Mouse (Mus musculus): ENCODE data around the gene Ccr4. TPM values are rescaled to one million over a fixed set of nuclear protein-coding genes. Genes with fewer than 3 reads are reported as not detected.
A peak's percentile ranks its signal among the peaks of the same experiment; 100 is the strongest.

Ccr4 gene
- 0.49 and 1.4 TPM in 2 replicates for polyA plus RNA-seq (2015; fragmentation: Nextera tagmentation; extraction: Ambion mirVana)

DNA sequence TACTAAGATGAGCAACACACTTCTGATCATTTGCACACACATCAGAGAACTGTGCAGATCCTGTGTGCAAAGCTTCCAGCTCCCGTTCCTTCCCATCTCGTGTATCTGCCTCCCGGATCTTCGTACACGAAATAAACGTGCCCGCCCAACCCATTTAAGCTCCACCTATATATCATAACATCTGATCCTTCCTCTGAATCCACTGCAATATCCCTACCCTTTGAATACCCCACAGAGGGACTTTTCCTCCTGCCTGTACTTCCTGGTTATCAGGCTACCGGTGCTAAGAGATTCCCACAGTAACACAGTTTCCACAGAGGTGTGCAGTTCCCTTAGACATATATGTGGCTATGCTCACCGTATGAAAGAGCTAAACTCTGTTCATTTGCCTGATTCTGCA lies at the start of gene Ccr4:
Gene Ccr4 (minus strand): TSS at position 101 of the 400 bp plus-strand sequence.
- WGBS = 89% methylated on average over 9 of the region's 9 CpGs
- Histone ChIP-seq H3K36me3 (ENCODE audit: insufficient read depth, low read length) (peaks cover 11% of the 10 kb centered on the region; the same call in 1 of the 2 replicates), H3K27me3 (ENCODE audit: insufficient read depth, low read length) (0 out of 2 replicates have a peak, but pooled peaks cover 1% of the 10 kb centered on the region), H3K4me3 (ENCODE audit: low read length) (no peak within 1 kb of the TSS), H3K9me3 (ENCODE audit: low read length) (peaks cover 14% of the 10 kb centered on the region), H3K27ac (ENCODE audit: low read length) (no peak within 1 kb of the TSS), H3K9ac (replicated peaks; ENCODE audit: low read length) (no peak within 1 kb of the TSS), H3K4me1 (ENCODE audit: insufficient read depth, low read length) (no peaks in the 10 kb centered on the region), H3K4me2 (replicated peaks; ENCODE audit: low read depth, low read length) (no peak within 1 kb of the TSS)
- ATAC-seq (ENCODE audit: low FRiP score, low TSS enrichment) = no peak

DNA sequence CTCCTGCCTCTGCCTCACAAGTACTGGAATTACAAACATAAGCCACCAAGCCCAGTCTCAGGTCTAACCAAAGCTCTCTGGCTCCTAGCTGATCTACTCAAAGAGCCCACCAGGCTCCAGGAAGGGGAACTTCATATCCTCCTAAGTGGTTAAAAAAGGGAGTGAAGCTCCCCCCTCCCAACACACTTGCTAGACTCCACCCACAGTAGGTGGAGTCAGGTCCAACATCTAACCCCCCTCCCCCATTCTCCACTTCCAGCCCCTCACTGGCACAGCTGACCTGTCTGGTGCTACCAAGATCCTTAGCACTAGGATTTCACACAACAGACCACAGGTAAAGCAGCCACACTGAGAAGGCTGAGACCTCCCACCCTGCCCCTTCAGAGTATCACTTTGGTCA lies 49.1 kb upstream of the Ccr4 start:
- no peak overlapping the region for H3K4me3 ChIP-seq (ENCODE audit: low read length)
- H3K36me3 ChIP-seq (ENCODE audit: insufficient read depth, low read length) = no peaks in the 10 kb centered on the region
- H3K9me3 ChIP-seq (ENCODE audit: low read length) = no peaks in the 10 kb centered on the region
- no peak overlapping the region for H3K4me2 ChIP-seq (replicated peaks; ENCODE audit: low read depth, low read length)
- H3K27me3 ChIP-seq (ENCODE audit: insufficient read depth, low read length) = 0 out of 2 replicates have a peak, but pooled peaks cover 3% of the 10 kb centered on the region
- peaks cover 28% of the 10 kb centered on the region for H3K4me1 ChIP-seq (ENCODE audit: insufficient read depth, low read length)
- ATAC-seq (ENCODE audit: low FRiP score, low TSS enrichment) = no peak
- H3K27ac ChIP-seq (ENCODE audit: low read length) = no peak overlapping the region
- H3K9ac ChIP-seq (replicated peaks; ENCODE audit: low read length) = no peak overlapping the region

DNA sequence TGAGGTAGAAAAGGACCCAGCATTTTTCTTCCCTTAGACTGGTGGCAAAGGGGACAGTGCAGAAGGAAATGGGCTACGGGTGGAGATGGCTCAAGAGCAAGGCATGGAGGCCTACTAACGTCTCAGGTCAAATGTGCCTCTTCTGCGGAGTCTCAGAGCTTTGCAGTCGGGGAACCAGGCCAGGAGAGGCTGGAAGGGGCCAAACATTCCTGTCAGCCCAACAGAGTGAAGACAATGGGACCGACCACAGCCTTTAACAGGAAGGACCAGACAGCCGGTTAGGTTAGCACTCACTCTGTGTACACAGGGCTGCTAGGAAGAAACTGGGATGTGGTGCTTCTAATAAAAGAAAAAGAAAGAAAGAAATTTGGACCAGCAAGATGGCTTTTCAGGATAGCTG lies 45.3 kb upstream of the Ccr4 start:
- Histone ChIP-seq H3K27ac (ENCODE audit: low read length) (no peak overlapping the region), H3K4me3 (ENCODE audit: low read length) (no peak overlapping the region), H3K4me1 (ENCODE audit: insufficient read depth, low read length) (peaks cover 52% of the 10 kb centered on the region), H3K36me3 (ENCODE audit: insufficient read depth, low read length) (no peaks in the 10 kb centered on the region), H3K27me3 (ENCODE audit: insufficient read depth, low read length) (no peaks in the 10 kb centered on the region), H3K9ac (replicated peaks; ENCODE audit: low read length) (no peak overlapping the region), H3K4me2 (replicated peaks; ENCODE audit: low read depth, low read length) (no peak overlapping the region), H3K9me3 (ENCODE audit: low read length) (no peaks in the 10 kb centered on the region)
- WGBS = 46% methylated on average over 6 of the region's 6 CpGs
- ATAC-seq (ENCODE audit: low FRiP score, low TSS enrichment) = no peak

DNA sequence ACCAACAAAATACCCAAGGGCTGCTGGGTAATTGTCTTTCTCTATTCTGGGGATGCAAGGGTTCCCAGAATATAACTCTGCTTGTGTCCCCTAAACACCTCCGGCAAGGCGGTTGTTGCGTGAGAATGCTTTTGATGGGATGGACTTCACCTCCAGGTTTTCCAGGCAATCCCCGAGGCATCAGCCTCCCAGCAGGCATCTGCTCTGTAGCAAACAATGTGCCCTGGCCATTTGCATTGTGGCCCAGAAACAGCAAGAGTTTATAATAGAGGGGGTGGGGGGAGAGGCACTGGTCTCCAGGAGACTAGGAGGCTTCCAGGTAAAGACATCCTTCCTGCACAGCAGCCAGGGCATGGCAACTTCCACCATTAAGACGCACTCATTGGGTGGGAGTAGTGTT lies 44.4 kb upstream of the Ccr4 start:
- H3K4me3 ChIP-seq (ENCODE audit: low read length) = no peak overlapping the region
- WGBS = 53% methylated on average over 5 of the region's 5 CpGs
- H3K9ac ChIP-seq (replicated peaks; ENCODE audit: low read length) = no peak overlapping the region
- ATAC-seq (ENCODE audit: low FRiP score, low TSS enrichment) = no peak
- no peak overlapping the region for H3K4me2 ChIP-seq (replicated peaks; ENCODE audit: low read depth, low read length)
- no peaks in the 10 kb centered on the region for H3K36me3 ChIP-seq (ENCODE audit: insufficient read depth, low read length)
- H3K9me3 ChIP-seq (ENCODE audit: low read length) = no peaks in the 10 kb centered on the region
- peak overlapping the region; percentile 90; the same call in 1 of the 2 replicates for H3K27ac ChIP-seq (ENCODE audit: low read length)
- peaks cover 52% of the 10 kb centered on the region for H3K4me1 ChIP-seq (ENCODE audit: insufficient read depth, low read length)
- no peaks in the 10 kb centered on the region for H3K27me3 ChIP-seq (ENCODE audit: insufficient read depth, low read length)

DNA sequence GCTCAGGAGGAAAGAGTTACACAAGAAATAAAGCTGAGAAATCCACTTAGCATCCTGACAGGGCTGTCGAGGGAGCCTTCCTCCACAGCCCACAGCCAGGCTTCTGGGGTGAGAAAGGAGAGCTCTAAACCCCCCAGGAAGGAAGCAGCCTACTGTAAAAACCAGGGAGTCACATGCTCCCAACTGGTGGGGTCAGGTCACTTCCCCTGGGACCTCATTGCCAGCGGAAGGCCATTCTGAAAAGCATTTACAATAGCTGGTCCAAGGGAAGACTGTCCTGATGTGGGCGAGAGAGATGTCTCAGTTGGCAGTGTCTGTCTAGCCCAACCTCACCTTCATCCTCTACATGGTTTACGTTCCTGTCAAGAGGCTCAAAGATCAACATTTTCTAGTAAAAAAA lies 43.8 kb upstream of the Ccr4 start:
- no peaks in the 10 kb centered on the region for H3K27me3 ChIP-seq (ENCODE audit: insufficient read depth, low read length)
- H3K4me2 ChIP-seq (replicated peaks; ENCODE audit: low read depth, low read length) = no peak overlapping the region
- no peak overlapping the region for H3K4me3 ChIP-seq (ENCODE audit: low read length)
- no peaks in the 10 kb centered on the region for H3K36me3 ChIP-seq (ENCODE audit: insufficient read depth, low read length)
- WGBS = 32% methylated on average over 4 of the region's 4 CpGs
- 0 out of 2 replicates have a peak overlapping the region, but pooled peaks have one; percentile 3 for H3K9ac ChIP-seq (replicated peaks; ENCODE audit: low read length)
- no peaks in the 10 kb centered on the region for H3K9me3 ChIP-seq (ENCODE audit: low read length)
- peak overlapping the region; percentile 90 for H3K27ac ChIP-seq (ENCODE audit: low read length)
- no peak for ATAC-seq (ENCODE audit: low FRiP score, low TSS enrichment)
- H3K4me1 ChIP-seq (ENCODE audit: insufficient read depth, low read length) = peaks cover 56% of the 10 kb centered on the region

DNA sequence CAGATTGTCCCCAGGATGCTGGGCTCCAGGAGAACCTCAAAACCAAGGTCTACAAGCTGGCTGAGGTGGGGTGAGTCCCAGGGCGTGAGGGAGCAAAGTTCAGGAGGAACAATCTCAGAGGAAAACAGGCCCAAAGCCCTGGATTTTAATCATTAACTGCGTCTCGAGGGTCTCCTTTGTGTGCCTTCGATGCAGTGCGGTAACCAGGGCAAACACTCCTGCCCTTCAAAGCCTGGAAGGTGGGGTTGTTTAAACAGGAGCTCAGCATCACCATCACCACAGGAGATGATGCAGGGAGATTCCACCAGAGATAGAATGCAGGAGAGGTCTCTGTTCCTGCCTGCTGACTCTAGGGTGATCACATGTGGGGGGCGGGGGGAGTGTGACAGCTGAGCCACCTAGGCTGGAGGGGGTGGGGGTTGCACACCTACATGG lies 42.9 kb upstream of the Ccr4 start:
- 38% methylated on average over 6 of the region's 6 CpGs for WGBS
- Histone ChIP-seq H3K9me3 (ENCODE audit: low read length) (no peaks in the 10 kb centered on the region), H3K27ac (ENCODE audit: low read length) (peak overlapping the region; percentile 90), H3K36me3 (ENCODE audit: insufficient read depth, low read length) (no peaks in the 10 kb centered on the region), H3K4me2 (replicated peaks; ENCODE audit: low read depth, low read length) (no peak overlapping the region), H3K9ac (replicated peaks; ENCODE audit: low read length) (no peak overlapping the region), H3K27me3 (ENCODE audit: insufficient read depth, low read length) (no peaks in the 10 kb centered on the region), H3K4me3 (ENCODE audit: low read length) (no peak overlapping the region), H3K4me1 (ENCODE audit: insufficient read depth, low read length) (peaks cover 56% of the 10 kb centered on the region)
- ATAC-seq (ENCODE audit: low FRiP score, low TSS enrichment) = peak; percentile 57

DNA sequence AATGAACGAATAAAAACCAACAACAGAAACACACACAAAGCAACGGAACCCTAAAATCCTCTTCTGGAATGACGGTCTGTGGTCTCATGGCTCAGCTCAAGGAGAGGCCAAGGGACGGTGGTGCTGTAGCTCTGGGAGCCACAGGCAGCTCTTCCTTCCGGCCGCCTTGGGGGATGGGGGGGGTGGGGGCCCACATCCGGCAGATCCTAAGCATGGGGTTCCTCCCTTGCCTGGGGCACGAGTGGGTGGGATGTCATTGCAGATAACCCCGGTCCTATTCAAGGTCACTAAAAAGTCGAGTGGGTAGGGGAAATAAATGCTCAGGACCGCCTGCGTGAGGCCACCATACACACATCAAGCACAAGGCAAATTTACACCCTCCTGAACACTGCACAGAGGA lies 42.0 kb upstream of the Ccr4 start:
- H3K4me2 ChIP-seq (replicated peaks; ENCODE audit: low read depth, low read length) = no peak overlapping the region
- no peak for ATAC-seq (ENCODE audit: low FRiP score, low TSS enrichment)
- peak overlapping the region; percentile 90; the same call in 1 of the 2 replicates for H3K27ac ChIP-seq (ENCODE audit: low read length)
- H3K9me3 ChIP-seq (ENCODE audit: low read length) = no peaks in the 10 kb centered on the region
- no peak overlapping the region for H3K9ac ChIP-seq (replicated peaks; ENCODE audit: low read length)
- peaks cover 56% of the 10 kb centered on the region for H3K4me1 ChIP-seq (ENCODE audit: insufficient read depth, low read length)
- no peaks in the 10 kb centered on the region for H3K27me3 ChIP-seq (ENCODE audit: insufficient read depth, low read length)
- 50% methylated on average over 12 of the region's 12 CpGs for WGBS
- H3K36me3 ChIP-seq (ENCODE audit: insufficient read depth, low read length) = no peaks in the 10 kb centered on the region
- H3K4me3 ChIP-seq (ENCODE audit: low read length) = no peak overlapping the region

DNA sequence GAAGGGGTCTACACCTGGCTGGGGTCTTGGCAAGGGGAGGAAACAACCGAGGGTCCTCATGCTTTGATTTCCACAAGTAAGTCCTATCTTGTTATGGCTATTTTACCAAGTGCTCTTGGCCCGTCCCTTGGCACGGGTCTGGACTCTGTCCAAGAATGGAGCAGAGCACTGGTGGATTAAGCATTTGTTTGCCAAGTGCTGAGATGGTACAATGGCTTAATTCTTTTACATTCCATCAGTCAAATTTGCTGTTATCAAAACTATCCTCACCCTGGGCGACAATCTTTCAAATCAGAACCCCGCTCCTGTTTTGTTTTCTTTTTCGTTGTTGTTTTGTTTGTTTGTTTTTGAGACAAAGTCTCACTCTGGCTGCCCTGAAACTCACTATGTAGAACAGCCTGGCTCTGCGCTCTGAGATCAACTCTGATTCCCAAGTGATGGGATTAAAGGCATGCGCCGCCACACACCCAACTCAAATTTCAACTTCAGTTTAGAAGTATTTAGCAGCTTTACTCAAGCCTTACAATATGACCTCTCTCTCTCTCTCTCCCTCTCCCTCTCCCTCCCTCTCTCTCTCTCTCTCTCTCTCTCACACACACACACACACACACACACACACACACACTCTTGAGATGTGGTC lies 40.2 kb upstream of the Ccr4 start:
- no peaks in the 10 kb centered on the region for H3K36me3 ChIP-seq (ENCODE audit: insufficient read depth, low read length)
- peaks cover 56% of the 10 kb centered on the region for H3K4me1 ChIP-seq (ENCODE audit: insufficient read depth, low read length)
- H3K27me3 ChIP-seq (ENCODE audit: insufficient read depth, low read length) = no peaks in the 10 kb centered on the region
- peak overlapping the region; percentile 29 for H3K27ac ChIP-seq (ENCODE audit: low read length)
- no peaks in the 10 kb centered on the region for H3K9me3 ChIP-seq (ENCODE audit: low read length)
- H3K9ac ChIP-seq (replicated peaks; ENCODE audit: low read length) = no peak overlapping the region
- no peak overlapping the region for H3K4me3 ChIP-seq (ENCODE audit: low read length)
- no peak for ATAC-seq (ENCODE audit: low FRiP score, low TSS enrichment)
- WGBS = 21% methylated on average over 9 of the region's 9 CpGs
- peak overlapping the region; percentile 35 for H3K4me2 ChIP-seq (replicated peaks; ENCODE audit: low read depth, low read length)

DNA sequence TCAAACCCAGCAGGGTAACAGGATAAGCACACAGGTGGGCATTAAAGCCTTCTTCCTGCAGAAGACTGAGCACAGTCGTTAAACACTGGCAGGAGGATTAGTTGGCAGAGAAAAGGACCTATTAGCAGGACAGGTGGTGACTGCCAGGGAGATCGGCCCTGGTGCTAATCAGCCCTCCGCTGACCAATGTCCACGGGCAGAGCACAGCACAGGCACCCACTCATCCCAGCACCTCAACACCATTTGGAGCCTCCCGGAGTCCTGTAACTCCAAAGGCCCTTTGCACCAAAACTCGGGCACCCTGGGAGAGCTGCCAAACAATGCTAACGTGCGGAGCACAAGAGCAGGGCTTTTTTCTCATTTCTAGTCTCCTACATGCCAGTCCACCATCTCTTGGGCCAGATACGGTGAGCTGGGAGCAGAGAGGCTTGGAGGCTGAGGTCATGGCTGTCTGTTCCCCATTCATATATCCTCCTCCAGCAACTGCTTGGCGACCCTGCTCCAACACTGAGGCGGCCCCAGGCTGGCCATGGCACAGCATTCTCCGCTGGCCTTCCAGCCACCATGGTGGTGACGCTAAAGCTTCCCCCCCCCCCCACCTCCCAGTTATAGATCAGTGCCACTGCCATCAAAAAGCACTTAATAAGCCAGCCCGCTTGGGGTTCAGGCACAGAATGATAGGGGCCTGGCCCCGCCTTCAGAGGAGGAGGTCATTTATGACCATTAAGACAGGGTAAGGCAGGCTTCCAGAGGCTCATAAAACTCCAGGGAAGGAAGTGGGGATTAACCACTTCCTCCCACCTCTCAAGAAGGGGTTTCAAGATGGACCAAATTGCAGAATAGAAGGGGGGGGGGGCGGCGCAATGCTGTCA lies 39.4 kb upstream of the Ccr4 start:
- Histone ChIP-seq H3K9me3 (ENCODE audit: low read length) (no peaks in the 10 kb centered on the region), H3K36me3 (ENCODE audit: insufficient read depth, low read length) (no peaks in the 10 kb centered on the region), H3K27me3 (ENCODE audit: insufficient read depth, low read length) (no peaks in the 10 kb centered on the region), H3K9ac (replicated peaks; ENCODE audit: low read length) (peak overlapping the region; percentile 29; the same call in 1 of the 2 replicates), H3K4me1 (ENCODE audit: insufficient read depth, low read length) (peaks cover 55% of the 10 kb centered on the region), H3K4me2 (replicated peaks; ENCODE audit: low read depth, low read length) (peak overlapping the region; percentile 35), H3K27ac (ENCODE audit: low read length) (peak overlapping the region; percentile 29; the same call in 1 of the 2 replicates), H3K4me3 (ENCODE audit: low read length) (no peak overlapping the region)
- no peak for ATAC-seq (ENCODE audit: low FRiP score, low TSS enrichment)
- WGBS = 35% methylated on average over 17 of the region's 17 CpGs
